Mouse (Mus musculus): ENCODE data around the gene Trpc7.

DNA sequence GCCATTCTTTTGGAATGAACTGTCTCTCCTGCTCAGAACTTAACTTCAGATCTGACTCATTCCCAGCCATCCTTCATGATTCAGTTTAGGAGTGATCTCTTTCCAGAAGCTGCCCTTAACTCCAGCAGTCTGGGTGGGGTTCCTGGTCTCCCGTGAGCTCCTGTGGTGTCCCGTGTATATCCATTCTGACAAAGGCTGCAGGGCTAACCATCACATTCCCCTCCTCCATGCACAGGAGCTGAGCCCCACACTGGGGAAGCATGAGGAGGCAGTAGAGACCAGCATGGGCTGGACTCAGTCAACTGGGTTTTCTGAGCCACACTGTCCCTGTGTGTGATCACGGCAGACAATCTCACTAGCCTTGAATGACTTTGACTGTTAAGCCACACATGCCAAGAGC, 90.7 kb downstream of the Trpc7 start:
- TF ChIP-seq E2F4 (IDR thresholded peaks at IDR 0.05; ENCODE audit: insufficient read depth) (no peak), USF1 (IDR thresholded peaks at IDR 0.05; ENCODE audit: low read depth) (no peak)
